13 mouse cellular contexts compared by ENCODE assay signal in genomic region chr16:91839462-91839861, GRCm38 (mm10).
DNase-seq lines count a peak whose midpoint lies in the region; ATAC-seq and TF ChIP-seq lines count a peak whose summit lies in the region.
"Had no signal": no experiment of that assay in that cellular context is flagged by ENCODE, and none has a peak within 500 bp of the region (broad histone marks: within the 10 kb centered on the region; RNA-seq: fewer than 3 reads in every experiment).

No protein-coding gene starts in this region.

- no peaks in the 10 kb centered on the region for H3K9me3 ChIP-seq in lung, postnatal 0 days (ENCODE audit: low read length)
- no peaks in the 10 kb centered on the region for H3K9me3 ChIP-seq in heart, embryonic 10.5 days
- no peaks in the 10 kb centered on the region for H3K9me3 ChIP-seq in forebrain, embryonic 14.5 days (replicated peaks; ENCODE audit: control insufficient read depth, low read length)
- H3K9me3 ChIP-seq in forebrain, embryonic 13.5 days (replicated peaks), result no peaks in the 10 kb centered on the region
- H3K9me3 ChIP-seq: heart, embryonic 15.5 days; midbrain, embryonic 12.5 days; neural tube, embryonic 12.5 days had no signal

- no peaks in the 10 kb centered on the region for H3K27me3 ChIP-seq in lung, postnatal 0 days (replicated peaks; ENCODE audit: insufficient read depth, low read length)
- no peaks in the 10 kb centered on the region for H3K27me3 ChIP-seq in heart, embryonic 10.5 days (ENCODE audit: insufficient read depth, poor library complexity, severe bottlenecking)
- H3K27me3 ChIP-seq in forebrain, embryonic 14.5 days (replicated peaks; ENCODE audit: control insufficient read depth, insufficient read depth, low read length), result no peaks in the 10 kb centered on the region
- no peaks in the 10 kb centered on the region for H3K27me3 ChIP-seq in forebrain, embryonic 13.5 days
- H3K27me3 ChIP-seq: heart, embryonic 15.5 days; midbrain, embryonic 12.5 days; neural tube, embryonic 12.5 days had no signal

- H3K27ac ChIP-seq in lung, postnatal 0 days (ENCODE audit: low read length), result no peak overlapping the region
- no peak overlapping the region for H3K27ac ChIP-seq in heart, embryonic 10.5 days
- no peak overlapping the region for H3K27ac ChIP-seq in forebrain, embryonic 14.5 days (ENCODE audit: low read depth, low read length)
- no peak overlapping the region for H3K27ac ChIP-seq in forebrain, embryonic 13.5 days
- H3K27ac ChIP-seq: heart, embryonic 15.5 days; midbrain, embryonic 12.5 days; neural tube, embryonic 12.5 days had no signal

- DNase-seq in lung, postnatal 0 days (ENCODE audit: low spot score), result no peak
- no peak for DNase-seq in lung, postnatal 14 days
- DNase-seq in heart, embryonic 10.5 days (ENCODE audit: low spot score), result no peak
- DNase-seq in kidney, postnatal 36 days, result peak; percentile 66 to 72
- no peak for DNase-seq in layer of hippocampus, postnatal 36 days
- DNase-seq in forebrain, embryonic 14.5 days (ENCODE audit: low spot score), result no peak
- DNase-seq: right cerebral cortex, postnatal 14 days had no signal

- 0 out of 2 replicates have a peak, but pooled peaks have one; percentile 13 for ATAC-seq in lung, postnatal 0 days
- no peak for ATAC-seq in forebrain, embryonic 14.5 days
- no peak for ATAC-seq in forebrain, embryonic 13.5 days
- ATAC-seq: activated CD4-positive, CD25-positive, alpha-beta regulatory T cell, adult 4 months had no signal

- WGBS in lung, postnatal 0 days, result 34% methylated on average over 11 of the region's 11 CpGs
- WGBS in heart, embryonic 10.5 days, result 50% methylated on average over 11 of the region's 11 CpGs
- WGBS in forebrain, embryonic 14.5 days, result 81% methylated on average over 11 of the region's 11 CpGs
- WGBS in forebrain, embryonic 13.5 days, result 79% methylated on average over 11 of the region's 11 CpGs

- no peaks in the 10 kb centered on the region for H3K36me3 ChIP-seq in lung, postnatal 0 days (ENCODE audit: insufficient read depth, low read length)
- peaks cover 53% of the 10 kb centered on the region for H3K36me3 ChIP-seq in heart, embryonic 10.5 days
- H3K36me3 ChIP-seq in forebrain, embryonic 14.5 days (ENCODE audit: control insufficient read depth, insufficient read depth, low read length), result peaks cover 49% of the 10 kb centered on the region
- peaks cover 54% of the 10 kb centered on the region for H3K36me3 ChIP-seq in forebrain, embryonic 13.5 days (ENCODE audit: poor library complexity, severe bottlenecking)

- TF ChIP-seq CTCF in lung, postnatal 0 days (IDR thresholded peaks at IDR 0.05), result no peak

- H3K4me2 ChIP-seq in lung, postnatal 0 days (replicated peaks; ENCODE audit: low read depth, low read length), result no peak overlapping the region
- H3K4me2 ChIP-seq in forebrain, embryonic 14.5 days (ENCODE audit: low read length), result no peak overlapping the region
- no peak overlapping the region for H3K4me2 ChIP-seq in forebrain, embryonic 13.5 days
- H3K4me2 ChIP-seq: heart, embryonic 15.5 days; midbrain, embryonic 12.5 days; neural tube, embryonic 12.5 days had no signal

- no peak for TF ChIP-seq EP300 in lung, postnatal 0 days (IDR thresholded peaks at IDR 0.05)

- H3K4me3 ChIP-seq in lung, postnatal 0 days (ENCODE audit: low read depth, low read length), result no peak overlapping the region
- 0 out of 2 replicates have a peak overlapping the region, but pooled peaks have one; percentile 5 for H3K4me3 ChIP-seq in heart, embryonic 10.5 days
- H3K4me3 ChIP-seq in forebrain, embryonic 14.5 days (ENCODE audit: low read depth, low read length), result no peak overlapping the region
- H3K4me3 ChIP-seq in forebrain, embryonic 13.5 days, result no peak overlapping the region
- H3K4me3 ChIP-seq: erythroblast, embryonic 14.5 days; heart, embryonic 15.5 days; midbrain, embryonic 12.5 days; neural tube, embryonic 12.5 days had no signal

- no peak overlapping the region for H3K9ac ChIP-seq in lung, postnatal 0 days (replicated peaks; ENCODE audit: low read depth)
- H3K9ac ChIP-seq in forebrain, embryonic 14.5 days (ENCODE audit: low read length), result no peak overlapping the region
- H3K9ac ChIP-seq in forebrain, embryonic 13.5 days, result no peak overlapping the region
- H3K9ac ChIP-seq: heart, embryonic 15.5 days; midbrain, embryonic 12.5 days; neural tube, embryonic 12.5 days had no signal

- H3K4me1 ChIP-seq in lung, postnatal 0 days (ENCODE audit: insufficient read depth, low read depth, low read length), result 0 out of 2 replicates have a peak, but pooled peaks cover 3% of the 10 kb centered on the region
- peaks cover 24% of the 10 kb centered on the region for H3K4me1 ChIP-seq in heart, embryonic 10.5 days
- H3K4me1 ChIP-seq in forebrain, embryonic 14.5 days (ENCODE audit: control insufficient read depth, insufficient read depth, low read length), result peaks cover 22% of the 10 kb centered on the region
- H3K4me1 ChIP-seq in forebrain, embryonic 13.5 days, result peaks cover 25% of the 10 kb centered on the region

Comparison
In these comparisons a context has a peak if more than half of its experiments do, and no peak if none do; other contexts are left out.
1. DNase-seq: peak in kidney, postnatal 36 days (2 of 2); none in lung, postnatal 0 days (single experiment), lung, postnatal 14 days (single experiment), heart, embryonic 10.5 days (single experiment), layer of hippocampus, postnatal 36 days (0 of 2) and forebrain, embryonic 14.5 days (single experiment).